Mouse (Mus musculus): ENCODE data around the gene Ccl22.

GRCm38 (mm10) chr8:94735426-94736094 lies 9.8 kb upstream of the Ccl22 start:
- TF ChIP-seq TCF12 (IDR thresholded peaks at IDR 0.05; ENCODE audit: insufficient read depth, poor library complexity, severe bottlenecking) (no peak), POLR2AphosphoS2 (IDR thresholded peaks at IDR 0.05; ENCODE audit: insufficient read length, low read depth) (no peak), POLR2A (IDR thresholded peaks at IDR 0.05; ENCODE audit: insufficient read length, low read depth) (no peak), MYOD1 (IDR thresholded peaks at IDR 0.05; ENCODE audit: control insufficient read depth in 1 of 3, insufficient read length in 2 of 3, low read depth in 2 of 3) (no peak)
